Mouse (Mus musculus): ENCODE results near the gene Rmnd5b. TPM values are rescaled to one million over a fixed set of nuclear protein-coding genes. Genes with fewer than 3 reads are reported as not detected.

The Rmnd5b gene
- polyA plus RNA-seq, 1 experiment from 2014 or later = 74.8 TPM

GRCm38 (mm10) chr11:51646751-51647667 is 11.3 kb upstream of the Rmnd5b start:
- H3K4me1 ChIP-seq (replicated peaks) = peaks cover 56% of the 10 kb centered on the region
- H3K27me3 ChIP-seq = peaks cover 21% of the 10 kb centered on the region
- H3K27ac ChIP-seq = peak overlapping the region; percentile 23
- WGBS = 80% methylated on average over 15 of the region's 15 CpGs
- no peak overlapping the region for H3K4me3 ChIP-seq
- H3K36me3 ChIP-seq = peaks cover 9% of the 10 kb centered on the region
- H3K4me2 ChIP-seq = no peak overlapping the region
- H3K9ac ChIP-seq = no peak overlapping the region
- H3K9me3 ChIP-seq = no peaks in the 10 kb centered on the region
- no peak for ATAC-seq (ENCODE audit: low FRiP score)

DNA sequence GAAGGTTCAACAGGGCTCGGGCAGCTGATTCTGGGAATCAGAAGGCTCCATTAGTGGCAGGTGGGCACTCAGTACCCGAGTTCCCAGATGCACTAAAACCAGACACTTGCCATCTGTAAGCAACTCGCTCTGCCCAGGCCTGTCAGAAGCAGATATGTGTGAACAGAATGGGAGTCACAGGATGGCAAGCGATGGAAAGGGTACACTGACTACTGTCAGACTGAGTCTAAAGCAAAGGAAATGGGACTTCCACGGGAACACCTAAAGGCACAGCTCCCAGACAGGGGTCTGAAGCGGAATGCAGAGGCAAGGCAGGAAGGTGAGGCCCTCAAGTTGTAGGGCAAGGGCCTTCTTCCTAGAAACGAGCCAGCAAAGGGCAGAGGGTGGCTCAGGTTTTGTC is 10.5 kb upstream of the Rmnd5b start:
- Histone ChIP-seq H3K36me3 (peaks cover 9% of the 10 kb centered on the region), H3K9me3 (no peaks in the 10 kb centered on the region), H3K9ac (no peak overlapping the region), H3K4me1 (replicated peaks) (peaks cover 56% of the 10 kb centered on the region), H3K4me2 (no peak overlapping the region), H3K27me3 (peaks cover 21% of the 10 kb centered on the region), H3K4me3 (no peak overlapping the region), H3K27ac (no peak overlapping the region)
- WGBS = 83% methylated on average over 7 of the region's 7 CpGs
- no peak for ATAC-seq (ENCODE audit: low FRiP score)

GRCm38 (mm10) chr11:51645293-51645692 is 9.6 kb upstream of the Rmnd5b start:
- no peak overlapping the region for H3K4me2 ChIP-seq
- WGBS = 85% methylated on average over 13 of the region's 13 CpGs
- H3K36me3 ChIP-seq = peaks cover 9% of the 10 kb centered on the region
- no peak overlapping the region for H3K27ac ChIP-seq
- peaks cover 47% of the 10 kb centered on the region for H3K4me1 ChIP-seq (replicated peaks)
- H3K9ac ChIP-seq = no peak overlapping the region
- ATAC-seq (ENCODE audit: low FRiP score) = no peak
- no peaks in the 10 kb centered on the region for H3K9me3 ChIP-seq
- no peak overlapping the region for H3K4me3 ChIP-seq
- peaks cover 15% of the 10 kb centered on the region for H3K27me3 ChIP-seq

GRCm38 (mm10) chr11:51644217-51644616 is 8.5 kb upstream of the Rmnd5b start:
- Histone ChIP-seq H3K27me3 (peaks cover 5% of the 10 kb centered on the region), H3K9ac (0 out of 2 replicates have a peak overlapping the region, but pooled peaks have one; percentile 8), H3K36me3 (peaks cover 9% of the 10 kb centered on the region), H3K4me2 (no peak overlapping the region), H3K4me1 (replicated peaks) (peaks cover 36% of the 10 kb centered on the region), H3K4me3 (no peak overlapping the region), H3K9me3 (no peaks in the 10 kb centered on the region), H3K27ac (0 out of 2 replicates have a peak overlapping the region, but pooled peaks have one; percentile 48)
- WGBS = 79% methylated on average over 16 of the region's 16 CpGs
- no peak for ATAC-seq (ENCODE audit: low FRiP score)

GRCm38 (mm10) chr11:51643761-51644160 is 8.1 kb upstream of the Rmnd5b start:
- Histone ChIP-seq H3K9me3 (no peaks in the 10 kb centered on the region), H3K4me3 (no peak overlapping the region), H3K36me3 (peaks cover 9% of the 10 kb centered on the region), H3K27me3 (0 out of 2 replicates have a peak, but pooled peaks cover under 1% of the 10 kb centered on the region), H3K9ac (0 out of 2 replicates have a peak overlapping the region, but pooled peaks have one; percentile 8), H3K27ac (peak overlapping the region; percentile 48; the same call in 1 of the 2 replicates), H3K4me1 (replicated peaks) (peaks cover 32% of the 10 kb centered on the region), H3K4me2 (no peak overlapping the region)
- WGBS = 47% methylated on average over 15 of the region's 15 CpGs
- no peak for ATAC-seq (ENCODE audit: low FRiP score)

DNA sequence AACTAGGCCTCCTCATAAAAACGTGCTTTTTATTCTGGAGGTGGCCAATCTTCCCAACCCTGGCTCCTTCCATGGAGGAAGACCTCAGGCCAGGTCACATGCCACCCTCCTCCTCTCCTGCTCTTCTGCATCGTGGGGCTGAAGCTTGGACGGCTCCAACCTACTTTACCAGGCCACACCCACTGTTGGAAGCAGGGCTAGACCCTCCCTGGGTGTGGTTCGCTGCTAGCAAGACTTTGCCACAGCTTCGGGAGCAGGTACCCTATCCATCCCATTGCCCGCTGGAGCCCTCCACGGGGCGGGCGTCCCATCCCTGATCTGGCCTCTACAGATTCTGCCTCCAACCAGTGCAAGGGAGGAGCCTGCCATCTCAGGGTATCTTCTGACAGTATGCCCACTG is 7.5 kb upstream of the Rmnd5b start:
- WGBS = 77% methylated on average over 9 of the region's 9 CpGs
- peaks cover 3% of the 10 kb centered on the region; the same call in 1 of the 2 replicates for H3K27me3 ChIP-seq
- H3K9me3 ChIP-seq = no peaks in the 10 kb centered on the region
- H3K4me1 ChIP-seq (replicated peaks) = peaks cover 26% of the 10 kb centered on the region
- H3K36me3 ChIP-seq = peaks cover 9% of the 10 kb centered on the region
- peak overlapping the region; percentile 48; the same call in 1 of the 2 replicates for H3K27ac ChIP-seq
- ATAC-seq (ENCODE audit: low FRiP score) = no peak
- no peak overlapping the region for H3K9ac ChIP-seq
- no peak overlapping the region for H3K4me2 ChIP-seq
- H3K4me3 ChIP-seq = no peak overlapping the region

DNA sequence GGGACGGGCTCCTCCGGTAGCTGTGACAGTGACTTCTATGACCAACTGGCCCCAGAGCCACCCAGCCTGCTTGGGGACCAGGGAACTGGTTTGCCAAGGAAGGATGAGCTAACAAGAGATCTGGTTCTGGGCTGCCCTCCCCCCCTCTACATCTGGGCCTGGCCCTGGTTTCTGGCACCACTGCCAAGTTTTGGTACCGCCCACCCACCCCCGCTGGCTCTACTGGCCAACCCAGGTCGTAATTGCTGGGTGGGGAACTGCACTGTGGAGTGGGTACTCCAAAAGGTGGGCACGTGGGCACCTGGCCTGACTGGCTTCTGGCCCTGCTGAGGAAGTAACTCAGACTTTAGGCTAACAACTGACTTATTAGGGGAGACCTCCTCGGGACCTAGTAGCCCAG is 5.1 kb upstream of the Rmnd5b start:
- Histone ChIP-seq H3K4me1 (replicated peaks) (peaks cover 26% of the 10 kb centered on the region), H3K27ac (no peak overlapping the region), H3K9ac (no peak overlapping the region), H3K4me3 (no peak overlapping the region), H3K27me3 (peaks cover 7% of the 10 kb centered on the region), H3K36me3 (peaks cover 9% of the 10 kb centered on the region), H3K9me3 (no peaks in the 10 kb centered on the region), H3K4me2 (no peak overlapping the region)
- ATAC-seq (ENCODE audit: low FRiP score) = no peak
- 91% methylated on average over 7 of the region's 7 CpGs for WGBS

- no peak for ATAC-seq (ENCODE audit: low FRiP score)
- Histone ChIP-seq H3K4me2 (no peak overlapping the region), H3K4me3 (no peak overlapping the region), H3K27ac (no peak overlapping the region), H3K9me3 (no peaks in the 10 kb centered on the region), H3K9ac (no peak overlapping the region), H3K4me1 (replicated peaks) (peaks cover 31% of the 10 kb centered on the region), H3K27me3 (peaks cover 7% of the 10 kb centered on the region), H3K36me3 (peaks cover 1% of the 10 kb centered on the region; the same call in 1 of the 2 replicates)
- whole genome bisulfite sequencing = 74% methylated on average over 5 of the region's 5 CpGs
These were observed 2.8 kb upstream of the Rmnd5b start for GRCm38 (mm10) chr11:51638497-51638896.

GRCm38 (mm10) chr11:51637971-51638414 is 2.3 kb upstream of the Rmnd5b start:
- H3K4me2 ChIP-seq = 0 out of 2 replicates have a peak overlapping the region, but pooled peaks have one; percentile 26
- no peak overlapping the region for H3K27ac ChIP-seq
- no peak overlapping the region for H3K4me3 ChIP-seq
- ATAC-seq (ENCODE audit: low FRiP score) = no peak
- WGBS = 6% methylated on average over 17 of the region's 17 CpGs
- H3K9me3 ChIP-seq = no peaks in the 10 kb centered on the region
- no peaks in the 10 kb centered on the region for H3K36me3 ChIP-seq
- H3K9ac ChIP-seq = no peak overlapping the region
- H3K4me1 ChIP-seq (replicated peaks) = peaks cover 30% of the 10 kb centered on the region
- H3K27me3 ChIP-seq = peaks cover 7% of the 10 kb centered on the region

DNA sequence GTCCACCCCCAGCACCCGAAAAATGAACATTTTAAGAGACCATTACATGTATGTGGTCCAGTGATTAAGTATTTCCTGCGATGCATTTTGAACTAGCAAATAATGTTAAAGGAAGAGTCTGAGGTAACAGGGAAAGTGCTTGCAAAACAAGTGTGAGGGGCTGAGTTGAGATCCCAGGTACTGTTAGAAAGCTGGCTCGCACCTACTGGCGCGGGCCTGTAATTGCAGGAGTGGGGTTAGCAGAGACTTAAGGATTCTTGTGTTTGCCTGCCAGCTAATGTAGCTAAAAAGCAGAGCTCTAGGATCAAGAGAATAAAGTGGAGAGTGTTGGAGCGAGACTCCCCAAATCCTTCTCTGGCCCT is 608 bp upstream of the Rmnd5b start:
- peak; percentile 37 for ATAC-seq (ENCODE audit: low FRiP score)
- Histone ChIP-seq H3K4me2 (peak overlapping the region; percentile 74), H3K9ac (peak overlapping the region; percentile 86), H3K9me3 (no peaks in the 10 kb centered on the region), H3K4me1 (replicated peaks) (peaks cover 39% of the 10 kb centered on the region), H3K4me3 (peak overlapping the region; percentile 77), H3K36me3 (no peaks in the 10 kb centered on the region), H3K27me3 (peaks cover 7% of the 10 kb centered on the region), H3K27ac (peak overlapping the region; percentile 86)
- WGBS = 4% methylated on average over 6 of the region's 6 CpGs

GRCm38 (mm10) chr11:51635127-51635524 is 570 bp downstream of the Rmnd5b start:
- Histone ChIP-seq H3K4me1 (replicated peaks) (peaks cover 39% of the 10 kb centered on the region), H3K27ac (peak overlapping the region; percentile 86), H3K4me3 (peak overlapping the region; percentile 77), H3K4me2 (peak overlapping the region; percentile 74), H3K27me3 (peaks cover 7% of the 10 kb centered on the region), H3K36me3 (no peaks in the 10 kb centered on the region), H3K9ac (peak overlapping the region; percentile 86), H3K9me3 (no peaks in the 10 kb centered on the region)
- ATAC-seq (ENCODE audit: low FRiP score) = peak; percentile 25
- 22% methylated on average over 6 of the region's 6 CpGs for WGBS

GRCm38 (mm10) chr11:51633721-51634120 is 2.0 kb downstream of the Rmnd5b start:
- Histone ChIP-seq H3K27ac (no peak overlapping the region), H3K36me3 (peaks cover 10% of the 10 kb centered on the region), H3K9me3 (no peaks in the 10 kb centered on the region), H3K9ac (no peak overlapping the region), H3K4me2 (no peak overlapping the region), H3K4me1 (replicated peaks) (peaks cover 39% of the 10 kb centered on the region), H3K4me3 (no peak overlapping the region), H3K27me3 (peaks cover 7% of the 10 kb centered on the region)
- no peak for ATAC-seq (ENCODE audit: low FRiP score)
- WGBS = 86% methylated on average over 3 of the region's 3 CpGs

Measured in hindbrain, embryonic 13.5 days (tissue).